Mouse (Mus musculus) adrenal gland, postnatal 14 days (tissue): Measurements from ENCODE around the gene Yjefn3. TPM values are rescaled to one million over a fixed set of nuclear protein-coding genes. Genes with fewer than 3 reads are reported as not detected.
"Not testable (repeated sequence)": the region's sequence is repeated elsewhere in the genome, so short reads cannot be mapped to it uniquely, and the experiment has no call there.

Experiments
- DNase-seq: peaks from one replicate; pipeline ENCODE4 v3.0.0; 2021; ENCODE audit warnings: mixed read lengths
- long read RNA-seq, 2 experiments: library from polyadenylated mRNA; stranded (forward); transcript quantifications; one replicate each; pipeline ENCODE4 v2.0.0; 2021
- total RNA-seq: library from RNA; stranded (reverse); gene quantifications from 2 replicates; pipeline ENCODE4 v1.2.3, GENCODE M21; 2021

Yjefn3 gene
- 5.7 and 6.7 TPM in 2 replicates for total RNA-seq
- long read RNA-seq, experiment 1, partial matches to known transcripts = 0 of 2 reads
- long read RNA-seq, experiment 1, other reads (novel, unspliced or antisense) = 2 of 2 reads
- long read RNA-seq, experiment 2, partial matches to known transcripts = 0 of 7 reads
- long read RNA-seq, experiment 2, other reads (novel, unspliced or antisense) = 7 of 7 reads

GRCm38 (mm10) chr8:69902163-69903062 lies at the start of gene Yjefn3, which contains the start of the genes Tssk6 and Ndufa13:
Gene Yjefn3 (minus strand): TSS chr8:69902712.
Gene Tssk6 (plus strand): TSS chr8:69902184.
Gene Ndufa13 (minus strand): TSS chr8:69902558.
- peak; percentile 66 for DNase-seq

GRCm38 (mm10) chr8:69950300-69950699 lies 47.8 kb upstream of the Yjefn3 start:
- no peak for DNase-seq

- not testable (repeated sequence) for DNase-seq
These were observed 40.0 kb upstream of the Yjefn3 start for GRCm38 (mm10) chr8:69942495-69942894.

- DNase-seq = no peak
These were observed 37.9 kb upstream of the Yjefn3 start for GRCm38 (mm10) chr8:69940386-69940785.

- no peak for DNase-seq
These were observed 37.1 kb upstream of the Yjefn3 start for GRCm38 (mm10) chr8:69939633-69940032.

- no peak for DNase-seq
These were observed 35.9 kb upstream of the Yjefn3 start for GRCm38 (mm10) chr8:69938245-69938982.

GRCm38 (mm10) chr8:69937466-69937865 lies 35.0 kb upstream of the Yjefn3 start:
- DNase-seq = no peak

GRCm38 (mm10) chr8:69936050-69936794 lies 33.7 kb upstream of the Yjefn3 start:
- peak; percentile 50 for DNase-seq

- DNase-seq = no peak
These were observed 32.9 kb upstream of the Yjefn3 start for GRCm38 (mm10) chr8:69935431-69935830.

GRCm38 (mm10) chr8:69934582-69934981 lies 32.1 kb upstream of the Yjefn3 start:
- no peak for DNase-seq

- DNase-seq = no peak
These were observed 31.3 kb upstream of the Yjefn3 start for GRCm38 (mm10) chr8:69933811-69934210.

- DNase-seq = no peak
These were observed 24.4 kb upstream of the Yjefn3 start for GRCm38 (mm10) chr8:69926901-69927300.

- DNase-seq = no peak
These were observed 21.5 kb upstream of the Yjefn3 start for GRCm38 (mm10) chr8:69923986-69924385.

- DNase-seq = no peak
These were observed 18.6 kb upstream of the Yjefn3 start for GRCm38 (mm10) chr8:69921141-69921540.

GRCm38 (mm10) chr8:69919876-69920662 lies 17.6 kb upstream of the Yjefn3 start:
- DNase-seq = peak; percentile 80

- peak; percentile 84 for DNase-seq
These were observed 16.5 kb upstream of the Yjefn3 start for GRCm38 (mm10) chr8:69919010-69919409.

- no peak for DNase-seq
These were observed 16.0 kb upstream of the Yjefn3 start for GRCm38 (mm10) chr8:69918506-69918905.

- DNase-seq = no peak
These were observed 13.2 kb upstream of the Yjefn3 start for GRCm38 (mm10) chr8:69915748-69916147.

GRCm38 (mm10) chr8:69914526-69914925 lies 12.0 kb upstream of the Yjefn3 start:
- DNase-seq = no peak

GRCm38 (mm10) chr8:69912478-69913074 lies 10.1 kb upstream of the Yjefn3 start:
- DNase-seq = no peak

- DNase-seq = no peak
These were observed 9.4 kb upstream of the Yjefn3 start for GRCm38 (mm10) chr8:69911917-69912316.
